Mouse (Mus musculus): Measurements from ENCODE around the gene Ttc29.
A peak's percentile ranks its signal among the peaks of the same experiment; 100 is the strongest.

Ttc29 gene

GRCm38 (mm10) chr8:78284805-78285204 lies 71.7 kb downstream of the Ttc29 start:
- no peak for DNase-seq

- DNase-seq, result no peak
Observed at GRCm38 (mm10) chr8:78285366-78285765, 72.3 kb downstream of the Ttc29 start.

GRCm38 (mm10) chr8:78289374-78289971 lies 76.4 kb downstream of the Ttc29 start:
- no peak for DNase-seq

GRCm38 (mm10) chr8:78290274-78290673 lies 77.2 kb downstream of the Ttc29 start:
- DNase-seq, result peak; percentile 4

GRCm38 (mm10) chr8:78295494-78295893 lies 82.4 kb downstream of the Ttc29 start:
- DNase-seq, result no peak

GRCm38 (mm10) chr8:78303579-78303978 lies 90.5 kb downstream of the Ttc29 start:
- no peak for DNase-seq

GRCm38 (mm10) chr8:78306604-78307003 lies 93.5 kb downstream of the Ttc29 start:
- no peak for DNase-seq

GRCm38 (mm10) chr8:78307131-78307530 lies 94.0 kb downstream of the Ttc29 start:
- DNase-seq, result no peak

GRCm38 (mm10) chr8:78309539-78309938 lies 96.4 kb downstream of the Ttc29 start:
- DNase-seq, result no peak

- no peak for DNase-seq
Observed at GRCm38 (mm10) chr8:78315576-78315975, 102.5 kb downstream of the Ttc29 start.

- no peak for DNase-seq
Observed at GRCm38 (mm10) chr8:78317666-78318065, 104.6 kb downstream of the Ttc29 start.

- DNase-seq, result no peak
Observed at GRCm38 (mm10) chr8:78323391-78323790, 110.3 kb downstream of the Ttc29 start.

GRCm38 (mm10) chr8:78340689-78341529 lies 127.8 kb downstream of the Ttc29 start:
- DNase-seq, result peak; percentile 2

- no peak for DNase-seq
Observed at GRCm38 (mm10) chr8:78342151-78342550, 129.1 kb downstream of the Ttc29 start.

- no peak for DNase-seq
Observed at GRCm38 (mm10) chr8:78344006-78344405, 130.9 kb downstream of the Ttc29 start.

GRCm38 (mm10) chr8:78345705-78346104 lies 132.6 kb downstream of the Ttc29 start:
- no peak for DNase-seq

- no peak for DNase-seq
Observed at GRCm38 (mm10) chr8:78346131-78346621, 133.1 kb downstream of the Ttc29 start.

GRCm38 (mm10) chr8:78353902-78354301 lies 140.8 kb downstream of the Ttc29 start:
- DNase-seq, result no peak

GRCm38 (mm10) chr8:78354801-78355200 lies 141.7 kb downstream of the Ttc29 start:
- DNase-seq, result no peak

GRCm38 (mm10) chr8:78390756-78391155 lies 177.7 kb downstream of the Ttc29 start:
- no peak for DNase-seq

GRCm38 (mm10) chr8:78419272-78419671 lies 206.2 kb downstream of the Ttc29 start:
- no peak for DNase-seq

GRCm38 (mm10) chr8:78420101-78420503 lies 207.0 kb downstream of the Ttc29 start:
- DNase-seq, result peak; percentile 10

- DNase-seq, result no peak
Observed at GRCm38 (mm10) chr8:78423937-78424336, 210.8 kb downstream of the Ttc29 start.

GRCm38 (mm10) chr8:78426455-78426854 lies 213.4 kb downstream of the Ttc29 start:
- no peak for DNase-seq

Measured in lung, postnatal 10 days (tissue).